In genomic region chr2:157807076-157807475, GRCm38 (mm10) we compare ENCODE assay signal across 20 mouse cellular contexts.
DNase-seq lines count a peak whose midpoint lies in the region; ATAC-seq lines count a peak whose summit lies in the region.
"Had no signal": no experiment of that assay in that cellular context is flagged by ENCODE, and none has a peak within 500 bp of the region (broad histone marks: within the 10 kb centered on the region; RNA-seq: fewer than 3 reads in every experiment).

No protein-coding gene starts in this region.

- intact Hi-C loops in heart, postnatal 10 days (cut with DNase I), result no loop called here

- DNase-seq in heart, adult 11 months, result peak; percentile 33
- no peak for DNase-seq in heart, postnatal 10 days
- DNase-seq in neural tube, embryonic 10.5 days (ENCODE audit: extremely low spot score, low spot score), result no peak
- DNase-seq in midbrain, embryonic 14.5 days, result no peak
- DNase-seq in thymus, postnatal 4 days, result peak; percentile 19
- DNase-seq in adrenal gland, postnatal 10 days, result no peak
- DNase-seq in gastrocnemius, postnatal 10 days, result no peak
- DNase-seq: adrenal gland, postnatal 36 days; cerebellum, adult 8-10 months; gastrocnemius, postnatal 25 days; heart, postnatal 4 days; kidney, postnatal 10 days; lung, postnatal 10 days had no signal

- H3K4me1 ChIP-seq in neural tube, embryonic 13.5 days (replicated peaks), result peaks cover 52% of the 10 kb centered on the region
- peaks cover 55% of the 10 kb centered on the region for H3K4me1 ChIP-seq in midbrain, embryonic 14.5 days (ENCODE audit: control insufficient read depth, insufficient read depth, low read length)
- H3K4me1 ChIP-seq: stomach, embryonic 15.5 days had no signal

- no peak overlapping the region for H3K9ac ChIP-seq in neural tube, embryonic 13.5 days
- H3K9ac ChIP-seq in midbrain, embryonic 14.5 days (replicated peaks; ENCODE audit: low read length), result no peak overlapping the region
- H3K9ac ChIP-seq: embryonic facial prominence, embryonic 13.5 days; limb, embryonic 13.5 days; liver, embryonic 15.5 days; stomach, embryonic 15.5 days had no signal

- WGBS in neural tube, embryonic 13.5 days, result 77% methylated on average over 4 of the region's 4 CpGs
- 22% methylated on average over 4 of the region's 4 CpGs for WGBS in midbrain, embryonic 14.5 days

- ATAC-seq in neural tube, embryonic 13.5 days (ENCODE audit: low read depth), result no peak
- no peak for ATAC-seq in midbrain, embryonic 14.5 days (ENCODE audit: low FRiP score, low TSS enrichment)
- ATAC-seq: intestine, postnatal 0 days had no signal

- H3K4me2 ChIP-seq in neural tube, embryonic 13.5 days, result no peak overlapping the region
- no peak overlapping the region for H3K4me2 ChIP-seq in midbrain, embryonic 14.5 days (ENCODE audit: low read length)
- H3K4me2 ChIP-seq: embryonic facial prominence, embryonic 13.5 days; limb, embryonic 13.5 days; liver, embryonic 15.5 days; stomach, embryonic 15.5 days had no signal

- H3K9me3 ChIP-seq in neural tube, embryonic 13.5 days, result no peaks in the 10 kb centered on the region
- H3K9me3 ChIP-seq in midbrain, embryonic 14.5 days (ENCODE audit: control insufficient read depth, low read length), result no peaks in the 10 kb centered on the region
- H3K9me3 ChIP-seq: embryonic facial prominence, embryonic 13.5 days; limb, embryonic 13.5 days; liver, embryonic 15.5 days; stomach, embryonic 15.5 days had no signal

- no peaks in the 10 kb centered on the region for H3K27me3 ChIP-seq in neural tube, embryonic 13.5 days
- no peaks in the 10 kb centered on the region for H3K27me3 ChIP-seq in midbrain, embryonic 14.5 days (ENCODE audit: control insufficient read depth, insufficient read depth, low read length)
- H3K27me3 ChIP-seq: embryonic facial prominence, embryonic 13.5 days; limb, embryonic 13.5 days; liver, embryonic 15.5 days; stomach, embryonic 15.5 days had no signal

- peaks cover 20% of the 10 kb centered on the region for H3K36me3 ChIP-seq in neural tube, embryonic 13.5 days
- H3K36me3 ChIP-seq in midbrain, embryonic 14.5 days (ENCODE audit: control insufficient read depth, insufficient read depth, low read length), result peaks cover 18% of the 10 kb centered on the region

- H3K4me3 ChIP-seq in neural tube, embryonic 13.5 days, result no peak overlapping the region
- H3K4me3 ChIP-seq in midbrain, embryonic 14.5 days (replicated peaks; ENCODE audit: low read depth, low read length), result no peak overlapping the region
- H3K4me3 ChIP-seq: embryonic facial prominence, embryonic 13.5 days; limb, embryonic 13.5 days; liver, embryonic 15.5 days; myocyte; stomach, embryonic 15.5 days had no signal

- H3K27ac ChIP-seq in neural tube, embryonic 13.5 days (replicated peaks), result peak overlapping the region; percentile 46; the same call in 1 of the 2 replicates
- peak overlapping the region; percentile 67; the same call in 1 of the 2 replicates for H3K27ac ChIP-seq in midbrain, embryonic 14.5 days (replicated peaks; ENCODE audit: low read depth, low read length)
- H3K27ac ChIP-seq: limb, embryonic 13.5 days; liver, embryonic 15.5 days; stomach, embryonic 15.5 days had no signal

Comparison
In these comparisons a context has a peak if more than half of its experiments do, and no peak if none do; other contexts are left out.
1. DNase-seq: peak in heart, adult 11 months (single experiment) and thymus, postnatal 4 days (single experiment); none in heart, postnatal 10 days (0 of 2), neural tube, embryonic 10.5 days (single experiment), midbrain, embryonic 14.5 days (single experiment), adrenal gland, postnatal 10 days (single experiment) and gastrocnemius, postnatal 10 days (single experiment).